8 mouse cellular contexts compared by ENCODE assay signal in genomic region chr5:73257096-73257495, GRCm38 (mm10). TPM values are rescaled to one million over a fixed set of nuclear protein-coding genes. Genes with fewer than 3 reads are reported as not detected.
DNase-seq lines count a peak whose midpoint lies in the region; ATAC-seq and TF ChIP-seq lines count a peak whose summit lies in the region.

No protein-coding gene starts in this region.

- peak overlapping the region; percentile 64 for H3K4me2 ChIP-seq in hindbrain, embryonic 16.5 days (ENCODE audit: low read length)
- H3K4me2 ChIP-seq in midbrain, embryonic 11.5 days: peak overlapping the region; percentile 57

- TF ChIP-seq CTCF in kidney, adult 2 months (conservative IDR thresholded peaks at IDR 0.05; ENCODE audit: insufficient read depth, insufficient read length, low read depth, low read length): no peak
- TF ChIP-seq CTCF in bone marrow, adult 2 months (IDR thresholded peaks at IDR 0.05; ENCODE audit: control insufficient read depth, insufficient read depth, low read length): no peak

- H3K9ac ChIP-seq in hindbrain, embryonic 16.5 days (ENCODE audit: low read depth, low read length): peak overlapping the region; percentile 41
- H3K9ac ChIP-seq in midbrain, embryonic 11.5 days (ENCODE audit: low read length): peak overlapping the region; percentile 31; the same call in 1 of the 2 replicates

- no peak; the same call in 1 of the 2 replicates for ATAC-seq in hindbrain, embryonic 16.5 days
- ATAC-seq in midbrain, embryonic 11.5 days (ENCODE audit: low FRiP score): no peak

- H3K9me3 ChIP-seq in hindbrain, embryonic 16.5 days (ENCODE audit: control insufficient read depth, low read length): no peaks in the 10 kb centered on the region
- H3K9me3 ChIP-seq in midbrain, embryonic 11.5 days (ENCODE audit: control insufficient read depth, low read length): no peaks in the 10 kb centered on the region

- H3K4me1 ChIP-seq in kidney, adult 2 months (ENCODE audit: control insufficient read depth, insufficient read depth, low read length): peaks cover 7% of the 10 kb centered on the region; the same call in 1 of the 2 replicates
- peaks cover 1% of the 10 kb centered on the region; the same call in 1 of the 2 replicates for H3K4me1 ChIP-seq in bone marrow, adult 2 months (ENCODE audit: control insufficient read depth, insufficient read depth, low read length)
- H3K4me1 ChIP-seq in hindbrain, embryonic 16.5 days (ENCODE audit: control insufficient read depth, insufficient read depth, low read depth, low read length): peaks cover 13% of the 10 kb centered on the region
- H3K4me1 ChIP-seq in midbrain, embryonic 11.5 days (ENCODE audit: control insufficient read depth, insufficient read depth, low read length): peaks cover 6% of the 10 kb centered on the region

- no peaks in the 10 kb centered on the region for H3K36me3 ChIP-seq in kidney, adult 2 months (ENCODE audit: control insufficient read depth, insufficient read depth, low read length)
- no peaks in the 10 kb centered on the region for H3K36me3 ChIP-seq in hindbrain, embryonic 16.5 days (ENCODE audit: control insufficient read depth, insufficient read depth, low read length)
- H3K36me3 ChIP-seq in midbrain, embryonic 11.5 days (ENCODE audit: control insufficient read depth, insufficient read depth, low read length): no peaks in the 10 kb centered on the region

- WGBS in kidney, adult 2 months: under 1% methylated on average over 11 of the region's 11 CpGs
- under 1% methylated on average over 11 of the region's 11 CpGs for WGBS in bone marrow, adult 2 months
- WGBS in hindbrain, embryonic 16.5 days: 3% methylated on average over 11 of the region's 11 CpGs
- 3% methylated on average over 11 of the region's 11 CpGs for WGBS in midbrain, embryonic 11.5 days

- peak overlapping the region; percentile 68; the same call in 1 of the 2 replicates for H3K27ac ChIP-seq in kidney, adult 2 months (ENCODE audit: insufficient read depth, low read depth, low read length)
- peak overlapping the region; percentile 83; the same call in 1 of the 2 replicates for H3K27ac ChIP-seq in bone marrow, adult 2 months (ENCODE audit: control insufficient read depth, insufficient read depth, low read depth, low read length, poor library complexity)
- peak overlapping the region; percentile 50; the same call in 1 of the 2 replicates for H3K27ac ChIP-seq in hindbrain, embryonic 16.5 days (ENCODE audit: low read depth, low read length)
- 0 out of 2 replicates have a peak overlapping the region, but pooled peaks have one; percentile 2 for H3K27ac ChIP-seq in midbrain, embryonic 11.5 days (ENCODE audit: low read depth, low read length)

- no peak for TF ChIP-seq POLR2A in kidney, adult 2 months (IDR thresholded peaks at IDR 0.05; ENCODE audit: low read depth, low read length)
- no peak for TF ChIP-seq POLR2A in bone marrow, adult 2 months (IDR thresholded peaks at IDR 0.05; ENCODE audit: borderline replicate concordance, control insufficient read depth, low read depth, low read length)

- no peaks in the 10 kb centered on the region for H3K27me3 ChIP-seq in kidney, adult 2 months (replicated peaks; ENCODE audit: control insufficient read depth, insufficient read depth, low read length)
- no peaks in the 10 kb centered on the region for H3K27me3 ChIP-seq in hindbrain, embryonic 16.5 days (replicated peaks; ENCODE audit: control insufficient read depth, insufficient read depth, low read length)
- H3K27me3 ChIP-seq in midbrain, embryonic 11.5 days (ENCODE audit: control insufficient read depth, insufficient read depth, low read length): 0 out of 2 replicates have a peak, but pooled peaks cover 2% of the 10 kb centered on the region

- peak overlapping the region; percentile 59 for H3K4me3 ChIP-seq in kidney, adult 2 months (ENCODE audit: insufficient read depth, low read depth, low read length)
- H3K4me3 ChIP-seq in bone marrow, adult 2 months (replicated peaks; ENCODE audit: control insufficient read depth, low read depth, low read length): peak overlapping the region; percentile 72
- peak overlapping the region; percentile 46 for H3K4me3 ChIP-seq in hindbrain, embryonic 16.5 days (ENCODE audit: low read length)
- H3K4me3 ChIP-seq in midbrain, embryonic 11.5 days (ENCODE audit: low read depth, low read length): peak overlapping the region; percentile 38

- DNase-seq in kidney, adult 2 months: no peak
- no peak for DNase-seq in kidney, postnatal 10 days
- no peak for DNase-seq in midbrain, embryonic 11.5 days (ENCODE audit: low spot score, missing footprints)
- no peak for DNase-seq in ovary, postnatal 36 days (ENCODE audit: low spot score)
- no peak for DNase-seq in ovary, postnatal 10 days (ENCODE audit: low spot score)
- no peak for DNase-seq in cerebellum, adult 9-10 months

RNA-seq across cellular contexts. Expression of gene Fryl, which starts 0.7 kb away (rescaled TPM):
- 29.9 and 33.4 TPM in 2 replicates for polyA plus RNA-seq in kidney, adult 2 months (2012; rRNA removed)
- 88.1 and 157 TPM in 2 replicates for polyA plus RNA-seq in bone marrow, adult 2 months (2011; ENCODE audit: insufficient read depth, insufficient read length, low replicate concordance, missing spikeins)
- polyA plus RNA-seq in hindbrain, embryonic 16.5 days (2015; fragmentation: Nextera tagmentation; extraction: Ambion mirVana): 29.3 and 32.1 TPM in 2 replicates
- 39.0 and 42.5 TPM in 2 replicates for polyA plus RNA-seq in midbrain, embryonic 11.5 days (2014; fragmentation: Nextera tagmentation; extraction: Ambion mirVana)

RNA-seq across cellular contexts. Expression of gene Ociad1, which starts 35.5 kb away (rescaled TPM):
- polyA plus RNA-seq in kidney, adult 2 months (2012; rRNA removed): 65.6 and 75.6 TPM in 2 replicates
- polyA plus RNA-seq in bone marrow, adult 2 months (2011; ENCODE audit: insufficient read depth, insufficient read length, low replicate concordance, missing spikeins): 136 and 217 TPM in 2 replicates
- polyA plus RNA-seq in hindbrain, embryonic 16.5 days (2015; fragmentation: Nextera tagmentation; extraction: Ambion mirVana): 352 and 402 TPM in 2 replicates
- 159 and 168 TPM in 2 replicates for polyA plus RNA-seq in midbrain, embryonic 11.5 days (2014; fragmentation: Nextera tagmentation; extraction: Ambion mirVana)

Comparison
In these comparisons a context has a peak if more than half of its experiments do, and no peak if none do; other contexts are left out.
1. H3K27ac ChIP-seq: peak in every context shown above with its lines; median percentile 83 in bone marrow, adult 2 months; 68 in kidney, adult 2 months; 50 in hindbrain, embryonic 16.5 days; 2 in midbrain, embryonic 11.5 days.